ENCODE assay signal across 29 mouse cellular contexts in the genomic region with DNA sequence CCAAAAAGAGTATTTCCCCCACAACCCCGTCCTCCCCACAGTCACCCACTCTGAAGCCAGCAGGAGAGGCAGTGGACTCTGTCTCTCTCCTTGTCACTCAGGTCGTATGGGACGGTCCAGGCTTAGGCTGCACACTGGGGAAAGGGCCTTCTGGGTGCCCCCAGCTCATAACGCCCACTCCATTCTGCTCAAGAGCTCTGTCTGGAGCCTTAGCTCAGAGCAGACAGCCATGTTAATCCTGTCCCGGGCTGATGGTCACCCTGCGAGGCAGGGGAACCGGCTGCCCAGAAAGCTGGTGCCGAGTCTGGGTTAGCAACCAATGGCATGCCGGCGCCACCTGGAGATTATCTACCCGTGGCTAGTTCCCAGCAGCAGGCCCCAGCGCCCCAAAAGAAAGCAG. TPM values are rescaled to one million over a fixed set of nuclear protein-coding genes. Genes with fewer than 3 reads are reported as not detected.
DNase-seq lines count a peak whose midpoint lies in the region; ATAC-seq lines count a peak whose summit lies in the region.
"Had no signal": no experiment of that assay in that cellular context is flagged by ENCODE, and none has a peak within 500 bp of the region (broad histone marks: within the 10 kb centered on the region; RNA-seq: fewer than 3 reads in every experiment).

No protein-coding gene starts in this region.

- H3K36me3 ChIP-seq in forebrain, embryonic 11.5 days (ENCODE audit: control insufficient read depth, insufficient read depth, low read length): no peaks in the 10 kb centered on the region
- no peaks in the 10 kb centered on the region for H3K36me3 ChIP-seq in forebrain, embryonic 16.5 days (ENCODE audit: control insufficient read depth, insufficient read depth)
- H3K36me3 ChIP-seq in kidney, embryonic 15.5 days: no peaks in the 10 kb centered on the region
- H3K36me3 ChIP-seq in midbrain, embryonic 10.5 days: no peaks in the 10 kb centered on the region
- H3K36me3 ChIP-seq in midbrain, embryonic 16.5 days (ENCODE audit: control insufficient read depth, insufficient read depth, low read length): no peaks in the 10 kb centered on the region
- H3K36me3 ChIP-seq: embryonic facial prominence, embryonic 15.5 days; limb, embryonic 12.5 days had no signal

- WGBS in forebrain, embryonic 11.5 days: 9% methylated on average over 12 of the region's 12 CpGs
- 12% methylated on average over 12 of the region's 12 CpGs for WGBS in forebrain, embryonic 16.5 days
- 28% methylated on average over 12 of the region's 12 CpGs for WGBS in kidney, embryonic 15.5 days
- 13% methylated on average over 12 of the region's 12 CpGs for WGBS in midbrain, embryonic 10.5 days
- 8% methylated on average over 12 of the region's 12 CpGs for WGBS in midbrain, embryonic 16.5 days

- DNase-seq in forebrain, embryonic 11.5 days (ENCODE audit: low spot score): no peak
- DNase-seq in kidney, postnatal 36 days: no peak
- peak; percentile 42 for DNase-seq in midbrain, embryonic 10.5 days (ENCODE audit: low spot score)
- DNase-seq in left cerebral cortex, postnatal 14 days (ENCODE audit: low spot score in 2 of 2): no peak
- no peak for DNase-seq in layer of hippocampus, postnatal 36 days
- DNase-seq: adrenal gland, postnatal 25 days; cerebellum, adult 8-10 months; cerebellum, postnatal 36 days; embryo, embryonic 11 days; gastrocnemius, postnatal 25 days; heart, adult 18-20 months; kidney, adult 11 months; liver, postnatal 0 days; lung, postnatal 10 days; right cerebral cortex, postnatal 25 days; spleen, adult 18-20 months had no signal

- peaks cover 14% of the 10 kb centered on the region for H3K4me1 ChIP-seq in forebrain, embryonic 11.5 days (replicated peaks; ENCODE audit: control insufficient read depth, insufficient read depth, low read length)
- H3K4me1 ChIP-seq in forebrain, embryonic 16.5 days (replicated peaks; ENCODE audit: control insufficient read depth, insufficient read depth, low read length): peaks cover 4% of the 10 kb centered on the region; the same call in 1 of the 2 replicates
- H3K4me1 ChIP-seq in kidney, embryonic 15.5 days: peaks cover 25% of the 10 kb centered on the region
- H3K4me1 ChIP-seq in midbrain, embryonic 10.5 days: peaks cover 54% of the 10 kb centered on the region
- peaks cover 14% of the 10 kb centered on the region for H3K4me1 ChIP-seq in midbrain, embryonic 16.5 days (ENCODE audit: control insufficient read depth, insufficient read depth, low read length)

- ATAC-seq in forebrain, embryonic 11.5 days (replicated peaks; ENCODE audit: low FRiP score): no peak
- ATAC-seq in forebrain, embryonic 16.5 days: no peak
- 0 out of 2 replicates have a peak, but pooled peaks have one; percentile 12 for ATAC-seq in kidney, embryonic 15.5 days (replicated peaks; ENCODE audit: low FRiP score)
- peak; percentile 25; the same call in 1 of the 2 replicates for ATAC-seq in midbrain, embryonic 16.5 days
- ATAC-seq: liver, postnatal 0 days had no signal

- H3K27ac ChIP-seq in forebrain, embryonic 11.5 days (ENCODE audit: low read depth, low read length): no peak overlapping the region
- H3K27ac ChIP-seq in forebrain, embryonic 16.5 days (ENCODE audit: low read length): no peak overlapping the region
- H3K27ac ChIP-seq in kidney, embryonic 15.5 days: no peak overlapping the region
- H3K27ac ChIP-seq in midbrain, embryonic 10.5 days (replicated peaks): peak overlapping the region; percentile 70
- H3K27ac ChIP-seq in midbrain, embryonic 16.5 days (ENCODE audit: low read length): peak overlapping the region; percentile 34
- H3K27ac ChIP-seq: embryonic facial prominence, embryonic 15.5 days; kidney, postnatal 0 days; limb, embryonic 12.5 days had no signal

- no peaks in the 10 kb centered on the region for H3K27me3 ChIP-seq in forebrain, embryonic 11.5 days (ENCODE audit: control insufficient read depth, insufficient read depth, low read length)
- H3K27me3 ChIP-seq in forebrain, embryonic 16.5 days (replicated peaks; ENCODE audit: control insufficient read depth, insufficient read depth, low read length): no peaks in the 10 kb centered on the region
- H3K27me3 ChIP-seq in kidney, embryonic 15.5 days: peaks cover 18% of the 10 kb centered on the region; the same call in 1 of the 2 replicates
- peaks cover 51% of the 10 kb centered on the region for H3K27me3 ChIP-seq in midbrain, embryonic 10.5 days (ENCODE audit: low read depth, poor library complexity, severe bottlenecking)
- no peaks in the 10 kb centered on the region for H3K27me3 ChIP-seq in midbrain, embryonic 16.5 days (ENCODE audit: control insufficient read depth, insufficient read depth, low read depth, low read length)
- H3K27me3 ChIP-seq: embryonic facial prominence, embryonic 15.5 days had no signal

- H3K4me3 ChIP-seq in forebrain, embryonic 11.5 days (ENCODE audit: low read depth, low read length): no peak overlapping the region
- no peak overlapping the region for H3K4me3 ChIP-seq in forebrain, embryonic 16.5 days (replicated peaks; ENCODE audit: low read length)
- H3K4me3 ChIP-seq in kidney, embryonic 15.5 days (replicated peaks): no peak overlapping the region
- H3K4me3 ChIP-seq in midbrain, embryonic 10.5 days: peak overlapping the region; percentile 12
- H3K4me3 ChIP-seq in midbrain, embryonic 16.5 days (ENCODE audit: low read depth, low read length): no peak overlapping the region
- H3K4me3 ChIP-seq: embryonic facial prominence, embryonic 15.5 days; limb, embryonic 12.5 days had no signal

- peak overlapping the region; percentile 11; the same call in 1 of the 2 replicates for H3K4me2 ChIP-seq in forebrain, embryonic 11.5 days (ENCODE audit: low read depth, low read length, severe bottlenecking)
- H3K4me2 ChIP-seq in forebrain, embryonic 16.5 days (ENCODE audit: low read length): no peak overlapping the region
- H3K4me2 ChIP-seq in kidney, embryonic 15.5 days: no peak overlapping the region
- H3K4me2 ChIP-seq in midbrain, embryonic 16.5 days (ENCODE audit: low read length): no peak overlapping the region
- H3K4me2 ChIP-seq: embryonic facial prominence, embryonic 15.5 days; limb, embryonic 12.5 days; liver, embryonic 11.5 days had no signal

- H3K9ac ChIP-seq in forebrain, embryonic 11.5 days (ENCODE audit: low read length): no peak overlapping the region
- H3K9ac ChIP-seq in forebrain, embryonic 16.5 days (replicated peaks; ENCODE audit: low read depth, low read length): no peak overlapping the region
- no peak overlapping the region for H3K9ac ChIP-seq in kidney, embryonic 15.5 days
- H3K9ac ChIP-seq in midbrain, embryonic 16.5 days (ENCODE audit: low read depth, low read length): no peak overlapping the region
- H3K9ac ChIP-seq: embryonic facial prominence, embryonic 15.5 days; limb, embryonic 12.5 days; liver, postnatal 0 days had no signal

- intact Hi-C loops in left cerebral cortex, postnatal 14 days (cut with DNase I): no loop called here

- no peaks in the 10 kb centered on the region for H3K9me3 ChIP-seq in forebrain, embryonic 11.5 days (ENCODE audit: control insufficient read depth, low read length)
- H3K9me3 ChIP-seq in forebrain, embryonic 16.5 days (ENCODE audit: control insufficient read depth, low read length): no peaks in the 10 kb centered on the region
- H3K9me3 ChIP-seq in kidney, embryonic 15.5 days (replicated peaks): no peaks in the 10 kb centered on the region
- H3K9me3 ChIP-seq in midbrain, embryonic 10.5 days (replicated peaks): no peaks in the 10 kb centered on the region
- no peaks in the 10 kb centered on the region for H3K9me3 ChIP-seq in midbrain, embryonic 16.5 days (replicated peaks; ENCODE audit: control insufficient read depth, low read length, poor library complexity, severe bottlenecking)
- H3K9me3 ChIP-seq: embryonic facial prominence, embryonic 15.5 days; limb, embryonic 12.5 days had no signal

RNA-seq across cellular contexts. Expression of gene Fibcd1, which starts 12.7 kb away (rescaled TPM):
- 0.24 and 0.39 TPM in 2 replicates for polyA plus RNA-seq in forebrain, embryonic 11.5 days (2014; fragmentation: Nextera tagmentation; extraction: Ambion mirVana)
- 2.7 and 4.2 TPM in 2 replicates for polyA plus RNA-seq in forebrain, embryonic 16.5 days (2015; fragmentation: Nextera tagmentation; extraction: Ambion mirVana)
- polyA plus RNA-seq in kidney, embryonic 15.5 days (2015; fragmentation: Nextera tagmentation; extraction: Ambion mirVana): 1.2 and 1.6 TPM in 2 replicates
- 1.2 and 1.5 TPM in 2 replicates for polyA plus RNA-seq in midbrain, embryonic 10.5 days (2016; fragmentation: Nextera tagmentation; extraction: Ambion mirVana)
- polyA plus RNA-seq in midbrain, embryonic 16.5 days (2015; fragmentation: Nextera tagmentation; extraction: Ambion mirVana): 16.4 and 20.9 TPM in 2 replicates
- 10 to 100 TPM; 12.8 to 16.1 TPM for total RNA-seq in left cerebral cortex, postnatal 14 days (2021)
- total RNA-seq in layer of hippocampus, postnatal 36 days (2021): 100 to 1,000 TPM; 105 to 114 TPM
- total RNA-seq: gastrocnemius, postnatal 25 days; heart, adult 18-20 months; heart, postnatal 25 days; megakaryocyte progenitor cell, adult 5-6 weeks; monocyte, adult 5-6 weeks; neutrophil, adult 5-6 weeks had no signal
- polyA plus RNA-seq: liver, postnatal 0 days had no signal

RNA-seq across cellular contexts. Expression of gene Lamc3, which starts 28.6 kb away (rescaled TPM):
- 6.1 and 6.3 TPM in 2 replicates for polyA plus RNA-seq in forebrain, embryonic 11.5 days (2014; fragmentation: Nextera tagmentation; extraction: Ambion mirVana)
- polyA plus RNA-seq in forebrain, embryonic 16.5 days (2015; fragmentation: Nextera tagmentation; extraction: Ambion mirVana): 3.4 and 4.0 TPM in 2 replicates
- polyA plus RNA-seq in kidney, embryonic 15.5 days (2015; fragmentation: Nextera tagmentation; extraction: Ambion mirVana): 3.5 and 4.5 TPM in 2 replicates
- 12.3 and 15.7 TPM in 2 replicates for polyA plus RNA-seq in midbrain, embryonic 10.5 days (2016; fragmentation: Nextera tagmentation; extraction: Ambion mirVana)
- 3.9 and 4.0 TPM in 2 replicates for polyA plus RNA-seq in midbrain, embryonic 16.5 days (2015; fragmentation: Nextera tagmentation; extraction: Ambion mirVana)
- 10 to 100 TPM in 1 of 2 experiments, 1 to 10 TPM in 1; 9.2 to 11.4 TPM for total RNA-seq in left cerebral cortex, postnatal 14 days (2021)
- total RNA-seq in layer of hippocampus, postnatal 36 days (2021): 1 to 10 TPM; 5.7 to 7.2 TPM
- total RNA-seq: megakaryocyte progenitor cell, adult 5-6 weeks; monocyte, adult 5-6 weeks; neutrophil, adult 5-6 weeks had no signal

RNA-seq across cellular contexts. Expression of gene Qrfp, which starts 48.1 kb away (rescaled TPM):
- polyA plus RNA-seq in forebrain, embryonic 11.5 days (2014; fragmentation: Nextera tagmentation; extraction: Ambion mirVana): 0.16 and 0.24 TPM in 2 replicates
- polyA plus RNA-seq in forebrain, embryonic 16.5 days (2015; fragmentation: Nextera tagmentation; extraction: Ambion mirVana): 0.06 TPM in 1 of 2 replicates, not detected in the other
- 0.08 TPM in 1 of 2 replicates, not detected in the other for polyA plus RNA-seq in kidney, embryonic 15.5 days (2015; fragmentation: Nextera tagmentation; extraction: Ambion mirVana)
- 0.05 and 0.17 TPM in 2 replicates for polyA plus RNA-seq in midbrain, embryonic 10.5 days (2016; fragmentation: Nextera tagmentation; extraction: Ambion mirVana)
- polyA plus RNA-seq in midbrain, embryonic 16.5 days (2015; fragmentation: Nextera tagmentation; extraction: Ambion mirVana): 0.14 and 0.18 TPM in 2 replicates
- not detected for total RNA-seq in left cerebral cortex, postnatal 14 days (2021)
- not detected for total RNA-seq in layer of hippocampus, postnatal 36 days (2021)
- total RNA-seq: adrenal gland, postnatal 25 days; gastrocnemius, postnatal 25 days; heart, postnatal 25 days; layer of hippocampus, adult 18-20 months; layer of hippocampus, postnatal 14 days; megakaryocyte progenitor cell, adult 5-6 weeks had no signal
- polyA plus RNA-seq: liver, embryonic 11.5 days had no signal

Comparison
In these comparisons a context has a peak if more than half of its experiments do, and no peak if none do; other contexts are left out.
1. ATAC-seq: peak in kidney, embryonic 15.5 days (single experiment) and midbrain, embryonic 16.5 days (single experiment); none in forebrain, embryonic 11.5 days (single experiment) and forebrain, embryonic 16.5 days (single experiment).
2. H3K27ac ChIP-seq: peak in midbrain, embryonic 10.5 days (single experiment) and midbrain, embryonic 16.5 days (single experiment); none in forebrain, embryonic 11.5 days (single experiment), forebrain, embryonic 16.5 days (single experiment) and kidney, embryonic 15.5 days (single experiment).